Mouse (Mus musculus) right cerebral cortex, adult 2 months (tissue): ENCODE data around the gene Cdc42ep1.

Experiments used
- DNase-seq, 2 experiments: peaks; one replicate each; pipeline ENCODE4 v3.0.0; 2021 to 2022; ENCODE audit warnings: low spot score in 2 of 2

Gene Cdc42ep1

GRCm38 (mm10) chr15:78849485-78849884, 7.1 kb downstream of the Cdc42ep1 start:
- DNase-seq = no peak

GRCm38 (mm10) chr15:78850059-78850824, 7.8 kb downstream of the Cdc42ep1 start:
- DNase-seq = no peak

GRCm38 (mm10) chr15:78850944-78851343, 8.5 kb downstream of the Cdc42ep1 start:
- DNase-seq = no peak

GRCm38 (mm10) chr15:78851505-78852153, 9.2 kb downstream of the Cdc42ep1 start:
- DNase-seq = peak; percentile 93 to 94

- DNase-seq = no peak
Observed at GRCm38 (mm10) chr15:78855303-78855965, 13.0 kb downstream of the Cdc42ep1 start, which contains the start of gene Lgals2. Lgals2 (minus strand) TSS chr15:78855529.

GRCm38 (mm10) chr15:78857009-78857408, 14.6 kb downstream of the Cdc42ep1 start:
- peak in 1 of 2 experiments; percentile 34 for DNase-seq

GRCm38 (mm10) chr15:78859311-78859710, 16.9 kb downstream of the Cdc42ep1 start:
- DNase-seq = no peak

- DNase-seq = no peak
Observed at GRCm38 (mm10) chr15:78859714-78860113, 17.3 kb downstream of the Cdc42ep1 start.

- no peak for DNase-seq
Observed at GRCm38 (mm10) chr15:78862280-78862679, 19.9 kb downstream of the Cdc42ep1 start.

GRCm38 (mm10) chr15:78863154-78863553, 20.7 kb downstream of the Cdc42ep1 start:
- no peak for DNase-seq

GRCm38 (mm10) chr15:78863852-78864253, 21.4 kb downstream of the Cdc42ep1 start:
- DNase-seq = no peak

- DNase-seq = peak in 1 of 2 experiments; percentile 26
Observed at GRCm38 (mm10) chr15:78868398-78868797, 26.0 kb downstream of the Cdc42ep1 start.

GRCm38 (mm10) chr15:78868826-78869233, 26.4 kb downstream of the Cdc42ep1 start:
- no peak for DNase-seq

GRCm38 (mm10) chr15:78869775-78870174, 27.4 kb downstream of the Cdc42ep1 start:
- peak; percentile 29 to 59 for DNase-seq

GRCm38 (mm10) chr15:78872021-78872608, 29.7 kb downstream of the Cdc42ep1 start:
- DNase-seq = no peak

GRCm38 (mm10) chr15:78873803-78874435, 31.5 kb downstream of the Cdc42ep1 start:
- no peak for DNase-seq

- DNase-seq = no peak
Observed at GRCm38 (mm10) chr15:78874989-78875388, 32.6 kb downstream of the Cdc42ep1 start.

GRCm38 (mm10) chr15:78875537-78875936, 33.1 kb downstream of the Cdc42ep1 start:
- no peak for DNase-seq

- DNase-seq = peak; percentile 70 to 82
Observed at GRCm38 (mm10) chr15:78876258-78876696, 33.9 kb downstream of the Cdc42ep1 start.

- peak; percentile 95 to 98 for DNase-seq
Observed at GRCm38 (mm10) chr15:78876991-78877809, 34.8 kb downstream of the Cdc42ep1 start, which contains the start of gene Gga1. Gga1 (plus strand) TSS chr15:78877190.
